Mouse (Mus musculus): ENCODE data around the gene Acacb. TPM values are rescaled to one million over a fixed set of nuclear protein-coding genes. Genes with fewer than 3 reads are reported as not detected.

The Acacb gene
- polyA plus RNA-seq, 1 experiment from 2014 or later, result 0.96 TPM

- H3K4me1 ChIP-seq, result no peaks in the 10 kb centered on the region
- H3K4me2 ChIP-seq, result no peak overlapping the region
- no peaks in the 10 kb centered on the region for H3K36me3 ChIP-seq (ENCODE audit: poor library complexity, severe bottlenecking)
- no peak overlapping the region for H3K27ac ChIP-seq
- H3K4me3 ChIP-seq, result no peak overlapping the region
- no peaks in the 10 kb centered on the region for H3K9me3 ChIP-seq (replicated peaks)
- H3K27me3 ChIP-seq, result no peaks in the 10 kb centered on the region
- H3K9ac ChIP-seq, result no peak overlapping the region
- WGBS, result 75% methylated on average over 2 of the region's 2 CpGs
- ATAC-seq, result no peak
These were observed 40.8 kb downstream of the Acacb start for GRCm38 (mm10) chr5:114187108-114187507.

- ATAC-seq, result no peak
- H3K9me3 ChIP-seq (replicated peaks), result no peaks in the 10 kb centered on the region
- no peak overlapping the region for H3K27ac ChIP-seq
- no peaks in the 10 kb centered on the region for H3K27me3 ChIP-seq
- no peaks in the 10 kb centered on the region for H3K36me3 ChIP-seq (ENCODE audit: poor library complexity, severe bottlenecking)
- H3K4me1 ChIP-seq, result no peaks in the 10 kb centered on the region
- H3K9ac ChIP-seq, result no peak overlapping the region
- no peak overlapping the region for H3K4me3 ChIP-seq
- WGBS, result 80% methylated on average over 12 of the region's 12 CpGs
- no peak overlapping the region for H3K4me2 ChIP-seq
These were observed 42.6 kb downstream of the Acacb start for GRCm38 (mm10) chr5:114188900-114189464.

- no peaks in the 10 kb centered on the region for H3K36me3 ChIP-seq (ENCODE audit: poor library complexity, severe bottlenecking)
- H3K4me3 ChIP-seq, result no peak overlapping the region
- ATAC-seq, result no peak
- no peak overlapping the region for H3K4me2 ChIP-seq
- H3K27me3 ChIP-seq, result no peaks in the 10 kb centered on the region
- H3K9ac ChIP-seq, result no peak overlapping the region
- WGBS, result 89% methylated on average over 11 of the region's 11 CpGs
- no peaks in the 10 kb centered on the region for H3K4me1 ChIP-seq
- no peaks in the 10 kb centered on the region for H3K9me3 ChIP-seq (replicated peaks)
- no peak overlapping the region for H3K27ac ChIP-seq
These were observed 47.8 kb downstream of the Acacb start for GRCm38 (mm10) chr5:114194161-114194560.

- WGBS, result 22% methylated on average over 13 of the region's 13 CpGs
- H3K4me2 ChIP-seq, result no peak overlapping the region
These were observed 52.9 kb downstream of the Acacb start for GRCm38 (mm10) chr5:114199116-114199777.

DNA sequence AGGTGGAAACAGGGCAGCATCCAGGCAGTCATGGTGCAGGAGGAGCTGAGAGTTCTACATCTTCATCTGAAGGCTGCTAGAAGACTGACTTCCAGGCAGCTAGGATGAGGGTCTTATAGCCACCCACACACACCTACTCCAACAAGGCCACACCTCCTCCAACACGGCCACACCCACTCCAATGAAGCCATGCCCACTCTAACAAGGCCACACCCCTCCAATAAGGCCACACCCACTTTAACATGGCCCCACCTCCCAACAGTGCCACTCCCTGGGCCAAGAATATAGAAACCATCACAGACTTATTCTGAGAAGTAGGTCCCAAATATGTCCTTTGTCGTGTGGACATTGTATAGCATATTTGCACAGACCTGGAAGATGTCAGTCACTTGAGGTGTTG is 59.8 kb downstream of the Acacb start:
- no peaks in the 10 kb centered on the region for H3K9me3 ChIP-seq (replicated peaks)
- no peak overlapping the region for H3K4me3 ChIP-seq
- WGBS, result 89% methylated on average over 2 of the region's 2 CpGs
- no peaks in the 10 kb centered on the region for H3K27me3 ChIP-seq
- ATAC-seq, result no peak
- no peak overlapping the region for H3K27ac ChIP-seq
- no peaks in the 10 kb centered on the region for H3K36me3 ChIP-seq (ENCODE audit: poor library complexity, severe bottlenecking)
- no peak overlapping the region for H3K4me2 ChIP-seq
- no peaks in the 10 kb centered on the region for H3K4me1 ChIP-seq
- H3K9ac ChIP-seq, result no peak overlapping the region

More at GRCm38 (mm10) chr5:114199116-114199777, 52.9 kb downstream of the Acacb start:
- Histone ChIP-seq H3K27ac (no peak overlapping the region), H3K9me3 (replicated peaks) (no peaks in the 10 kb centered on the region), H3K4me3 (no peak overlapping the region), H3K4me1 (peaks cover 5% of the 10 kb centered on the region; the same call in 1 of the 2 replicates), H3K9ac (no peak overlapping the region), H3K36me3 (ENCODE audit: poor library complexity, severe bottlenecking) (no peaks in the 10 kb centered on the region), H3K27me3 (no peaks in the 10 kb centered on the region)
- no peak for ATAC-seq

GRCm38 (mm10) chr5:114213183-114213582 is 66.8 kb downstream of the Acacb start:
- Histone ChIP-seq H3K36me3 (ENCODE audit: poor library complexity, severe bottlenecking) (no peaks in the 10 kb centered on the region), H3K4me1 (no peaks in the 10 kb centered on the region), H3K27ac (no peak overlapping the region), H3K4me2 (no peak overlapping the region), H3K27me3 (no peaks in the 10 kb centered on the region), H3K9ac (no peak overlapping the region), H3K9me3 (replicated peaks) (no peaks in the 10 kb centered on the region), H3K4me3 (no peak overlapping the region)
- ATAC-seq, result no peak
- WGBS, result 78% methylated on average over 10 of the region's 10 CpGs

- H3K9me3 ChIP-seq (replicated peaks), result no peaks in the 10 kb centered on the region
- no peak for ATAC-seq
- no peak overlapping the region for H3K4me2 ChIP-seq
- no peaks in the 10 kb centered on the region for H3K36me3 ChIP-seq (ENCODE audit: poor library complexity, severe bottlenecking)
- H3K9ac ChIP-seq, result no peak overlapping the region
- WGBS, result 83% methylated on average over 14 of the region's 14 CpGs
- H3K27ac ChIP-seq, result no peak overlapping the region
- H3K27me3 ChIP-seq, result no peaks in the 10 kb centered on the region
- H3K4me1 ChIP-seq, result no peaks in the 10 kb centered on the region
- H3K4me3 ChIP-seq, result no peak overlapping the region
These were observed 72.4 kb downstream of the Acacb start for GRCm38 (mm10) chr5:114218771-114219170.

DNA sequence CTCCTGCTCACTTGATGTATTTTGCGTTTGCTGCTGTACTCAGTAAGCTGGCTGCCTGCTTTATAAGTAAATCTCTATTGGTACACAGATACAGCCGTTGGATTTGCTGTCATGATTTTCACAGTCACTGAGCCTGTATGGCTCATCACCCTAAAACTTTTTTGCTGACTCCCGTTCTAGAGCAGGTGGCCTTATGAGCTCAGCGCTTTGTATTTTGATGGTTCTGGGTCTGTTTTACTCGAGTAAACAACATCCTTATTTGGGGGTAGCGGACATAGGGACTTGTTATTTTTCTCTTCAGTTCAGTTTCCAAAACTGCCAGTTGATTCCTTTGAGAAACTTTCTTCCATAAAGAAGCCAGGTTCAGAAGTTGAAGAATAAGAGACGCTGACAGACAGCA is 79.7 kb downstream of the Acacb start:
- ATAC-seq, result no peak
- Histone ChIP-seq H3K27me3 (no peaks in the 10 kb centered on the region), H3K4me3 (no peak overlapping the region), H3K9ac (no peak overlapping the region), H3K4me1 (no peaks in the 10 kb centered on the region), H3K36me3 (ENCODE audit: poor library complexity, severe bottlenecking) (no peaks in the 10 kb centered on the region), H3K27ac (no peak overlapping the region), H3K9me3 (replicated peaks) (peaks cover 21% of the 10 kb centered on the region; the same call in 1 of the 2 replicates), H3K4me2 (no peak overlapping the region)
- 93% methylated on average over 7 of the region's 7 CpGs for WGBS

GRCm38 (mm10) chr5:114228901-114229300 is 82.6 kb downstream of the Acacb start:
- H3K4me3 ChIP-seq, result no peak overlapping the region
- no peak for ATAC-seq
- peaks cover 21% of the 10 kb centered on the region; the same call in 1 of the 2 replicates for H3K9me3 ChIP-seq (replicated peaks)
- H3K4me1 ChIP-seq, result no peaks in the 10 kb centered on the region
- no peak overlapping the region for H3K27ac ChIP-seq
- WGBS, result 85% methylated on average over 5 of the region's 5 CpGs
- no peak overlapping the region for H3K4me2 ChIP-seq
- no peaks in the 10 kb centered on the region for H3K36me3 ChIP-seq (ENCODE audit: poor library complexity, severe bottlenecking)
- H3K27me3 ChIP-seq, result no peaks in the 10 kb centered on the region
- no peak overlapping the region for H3K9ac ChIP-seq

DNA sequence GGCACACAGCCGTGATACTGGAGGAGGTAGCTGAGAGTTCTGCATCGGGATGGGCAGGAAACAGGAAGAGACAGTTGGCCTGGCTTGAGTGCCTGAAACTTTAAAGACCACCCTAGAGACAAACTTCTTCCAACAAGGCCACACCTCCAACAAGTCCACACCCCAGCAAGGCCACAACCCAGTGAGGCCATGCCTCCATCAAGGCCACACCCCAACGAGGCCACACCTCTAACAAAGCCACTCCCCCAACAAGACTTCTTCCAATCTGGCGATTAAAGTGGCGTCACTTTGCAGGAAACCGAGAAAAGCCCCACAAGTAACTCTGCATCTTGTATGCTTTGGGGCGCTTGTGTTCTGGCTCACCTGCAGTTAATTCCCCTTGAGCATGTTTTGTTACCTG is 92.6 kb downstream of the Acacb start:
- 34% methylated on average over 7 of the region's 7 CpGs for WGBS
- Histone ChIP-seq H3K4me3 (no peak overlapping the region), H3K4me1 (peaks cover 5% of the 10 kb centered on the region; the same call in 1 of the 2 replicates), H3K9ac (no peak overlapping the region), H3K27me3 (no peaks in the 10 kb centered on the region), H3K27ac (no peak overlapping the region), H3K36me3 (ENCODE audit: poor library complexity, severe bottlenecking) (no peaks in the 10 kb centered on the region), H3K9me3 (replicated peaks) (no peaks in the 10 kb centered on the region), H3K4me2 (no peak overlapping the region)
- no peak for ATAC-seq

DNA sequence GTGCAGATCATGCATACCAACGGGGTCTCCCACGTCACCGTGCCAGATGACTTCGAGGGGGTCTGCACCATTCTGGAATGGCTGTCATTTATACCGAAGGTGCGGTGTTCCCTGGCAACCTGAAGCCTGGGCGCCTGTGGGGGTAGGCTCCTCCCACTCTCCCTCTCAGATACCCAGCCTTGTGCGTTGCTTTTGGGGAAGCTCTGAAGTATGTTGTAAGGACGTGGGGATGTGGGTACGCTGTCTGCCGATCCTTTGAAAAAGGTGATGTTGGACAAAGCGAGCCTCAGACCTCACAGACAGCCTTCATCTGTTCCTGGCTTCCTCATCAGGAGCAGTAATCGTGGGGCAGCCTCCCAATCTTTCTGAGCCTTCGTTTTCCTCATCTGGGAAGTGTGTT is 93.4 kb downstream of the Acacb start:
- H3K4me1 ChIP-seq, result peaks cover 5% of the 10 kb centered on the region; the same call in 1 of the 2 replicates
- H3K27me3 ChIP-seq, result no peaks in the 10 kb centered on the region
- H3K9me3 ChIP-seq (replicated peaks), result no peaks in the 10 kb centered on the region
- H3K4me3 ChIP-seq, result no peak overlapping the region
- no peak for ATAC-seq
- no peaks in the 10 kb centered on the region for H3K36me3 ChIP-seq (ENCODE audit: poor library complexity, severe bottlenecking)
- WGBS, result 45% methylated on average over 14 of the region's 14 CpGs
- no peak overlapping the region for H3K4me2 ChIP-seq
- H3K27ac ChIP-seq, result no peak overlapping the region
- no peak overlapping the region for H3K9ac ChIP-seq

DNA sequence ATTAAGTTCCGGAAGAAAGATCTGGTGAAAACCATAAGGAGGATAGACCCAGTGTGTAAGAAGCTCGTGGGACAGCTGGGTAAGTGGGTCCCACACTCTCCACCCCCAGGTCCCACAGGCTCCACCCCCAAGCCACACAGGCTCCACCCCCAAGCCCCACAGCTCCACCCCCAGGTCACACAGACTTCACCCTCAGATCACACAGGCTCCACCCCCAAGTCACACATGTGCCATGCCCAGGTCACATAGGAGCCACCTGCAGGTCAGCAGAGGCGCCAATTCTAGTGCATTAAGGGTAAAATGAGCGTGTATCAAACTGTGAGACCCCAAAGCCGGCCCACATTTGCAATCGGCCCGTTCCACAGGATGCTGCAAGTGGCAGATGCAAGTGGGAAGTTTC is 100.1 kb downstream of the Acacb start:
- no peak overlapping the region for H3K9ac ChIP-seq
- H3K27me3 ChIP-seq, result no peaks in the 10 kb centered on the region
- no peak overlapping the region for H3K27ac ChIP-seq
- 79% methylated on average over 7 of the region's 7 CpGs for WGBS
- H3K4me2 ChIP-seq, result no peak overlapping the region
- 0 out of 2 replicates have a peak, but pooled peaks cover 3% of the 10 kb centered on the region for H3K4me1 ChIP-seq
- H3K4me3 ChIP-seq, result no peak overlapping the region
- H3K9me3 ChIP-seq (replicated peaks), result no peaks in the 10 kb centered on the region
- no peak for ATAC-seq
- H3K36me3 ChIP-seq (ENCODE audit: poor library complexity, severe bottlenecking), result no peaks in the 10 kb centered on the region

All from forebrain, embryonic 13.5 days (tissue).